Mouse (Mus musculus): ENCODE data around the gene Adcy5. TPM values are rescaled to one million over a fixed set of nuclear protein-coding genes. Genes with fewer than 3 reads are reported as not detected.

Adcy5 gene
- total and polyA plus RNA-seq, 2 experiments from 2014 or later: 11.3 to 81.4 TPM

- no peaks in the 10 kb centered on the region for H3K27me3 ChIP-seq (ENCODE audit: control insufficient read depth, insufficient read depth, low read length)
- no peak overlapping the region for H3K4me3 ChIP-seq (ENCODE audit: low read depth, low read length)
- no peak overlapping the region for H3K4me2 ChIP-seq (ENCODE audit: low read depth, low read length)
- ATAC-seq (ENCODE audit: insufficient read depth, low read depth) (no peak), DNase-seq (ENCODE audit: low spot score) (no peak)
- no peaks in the 10 kb centered on the region for H3K36me3 ChIP-seq (replicated peaks; ENCODE audit: control insufficient read depth, insufficient read depth, low read length)
- H3K9me3 ChIP-seq (replicated peaks; ENCODE audit: control insufficient read depth, low read length): no peaks in the 10 kb centered on the region
- TF ChIP-seq CTCF (IDR thresholded peaks at IDR 0.05; ENCODE audit: low read depth): no peak
- TF ChIP-seq EP300 (IDR thresholded peaks at IDR 0.05; ENCODE audit: low read depth): no peak
- WGBS: 68% methylated on average over 6 of the region's 6 CpGs
- H3K9ac ChIP-seq (replicated peaks; ENCODE audit: low read depth, low read length): no peak overlapping the region
- H3K27ac ChIP-seq (ENCODE audit: low read depth): 0 out of 2 replicates have a peak overlapping the region, but pooled peaks have one; percentile 20
- peaks cover 38% of the 10 kb centered on the region for H3K4me1 ChIP-seq (ENCODE audit: control insufficient read depth, insufficient read depth)
Observed at GRCm38 (mm10) chr16:35165361-35165760, 10.7 kb downstream of the Adcy5 start.

DNA sequence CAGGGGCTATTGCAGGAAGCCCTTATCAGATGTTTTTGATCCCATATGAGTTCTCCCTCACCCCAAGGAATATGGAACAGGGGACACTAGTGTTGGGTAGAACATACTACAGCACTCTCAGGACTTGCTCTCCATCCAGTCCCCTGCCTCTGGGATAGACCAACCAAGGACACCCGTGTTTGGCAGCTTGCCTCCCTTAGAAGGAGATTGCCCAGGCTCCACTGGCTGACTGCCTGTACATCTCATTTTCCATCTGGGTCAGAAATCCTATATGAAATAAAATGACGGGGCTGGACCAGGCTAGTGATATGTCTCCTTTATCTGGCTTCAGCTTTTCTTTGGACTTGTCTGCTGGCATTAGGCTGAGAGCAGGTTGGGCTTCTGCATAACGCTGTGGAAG lies 11.1 kb downstream of the Adcy5 start:
- ATAC-seq (ENCODE audit: insufficient read depth, low read depth): 0 out of 2 replicates have a peak, but pooled peaks have one; percentile 30
- Histone ChIP-seq H3K36me3 (replicated peaks; ENCODE audit: control insufficient read depth, insufficient read depth, low read length) (no peaks in the 10 kb centered on the region), H3K9me3 (replicated peaks; ENCODE audit: control insufficient read depth, low read length) (no peaks in the 10 kb centered on the region), H3K27me3 (ENCODE audit: control insufficient read depth, insufficient read depth, low read length) (no peaks in the 10 kb centered on the region), H3K4me1 (ENCODE audit: control insufficient read depth, insufficient read depth) (peaks cover 35% of the 10 kb centered on the region), H3K27ac (ENCODE audit: low read depth) (no peak overlapping the region), H3K4me3 (ENCODE audit: low read depth, low read length) (no peak overlapping the region), H3K9ac (replicated peaks; ENCODE audit: low read depth, low read length) (no peak overlapping the region), H3K4me2 (ENCODE audit: low read depth, low read length) (no peak overlapping the region)
- DNase-seq (ENCODE audit: low spot score): peak; percentile 51
- WGBS: 33% methylated on average over 3 of the region's 3 CpGs
- TF ChIP-seq EP300 (IDR thresholded peaks at IDR 0.05; ENCODE audit: low read depth) (no peak), CTCF (IDR thresholded peaks at IDR 0.05; ENCODE audit: low read depth) (no peak)

- no peak for TF ChIP-seq EP300 (IDR thresholded peaks at IDR 0.05; ENCODE audit: low read depth)
- no peak for TF ChIP-seq CTCF (IDR thresholded peaks at IDR 0.05; ENCODE audit: low read depth)
- H3K4me2 ChIP-seq (ENCODE audit: low read depth, low read length): no peak overlapping the region
- ATAC-seq (ENCODE audit: insufficient read depth, low read depth) (no peak), DNase-seq (ENCODE audit: low spot score) (no peak)
- no peak overlapping the region for H3K9ac ChIP-seq (replicated peaks; ENCODE audit: low read depth, low read length)
- no peak overlapping the region for H3K4me3 ChIP-seq (ENCODE audit: low read depth, low read length)
- 50% methylated on average over 7 of the region's 7 CpGs for WGBS
- H3K27ac ChIP-seq (ENCODE audit: low read depth): no peak overlapping the region
- H3K9me3 ChIP-seq (replicated peaks; ENCODE audit: control insufficient read depth, low read length): no peaks in the 10 kb centered on the region
- peaks cover 28% of the 10 kb centered on the region for H3K4me1 ChIP-seq (ENCODE audit: control insufficient read depth, insufficient read depth)
- no peaks in the 10 kb centered on the region for H3K36me3 ChIP-seq (replicated peaks; ENCODE audit: control insufficient read depth, insufficient read depth, low read length)
- no peaks in the 10 kb centered on the region for H3K27me3 ChIP-seq (ENCODE audit: control insufficient read depth, insufficient read depth, low read length)
Observed at GRCm38 (mm10) chr16:35169431-35169830, 14.8 kb downstream of the Adcy5 start.

- DNase-seq (ENCODE audit: low spot score) (no peak), ATAC-seq (ENCODE audit: insufficient read depth, low read depth) (no peak)
- no peak overlapping the region for H3K4me3 ChIP-seq (ENCODE audit: low read depth, low read length)
- H3K27me3 ChIP-seq (ENCODE audit: control insufficient read depth, insufficient read depth, low read length): no peaks in the 10 kb centered on the region
- TF ChIP-seq EP300 (IDR thresholded peaks at IDR 0.05; ENCODE audit: low read depth) (no peak), CTCF (IDR thresholded peaks at IDR 0.05; ENCODE audit: low read depth) (no peak)
- H3K4me1 ChIP-seq (ENCODE audit: control insufficient read depth, insufficient read depth): peaks cover 17% of the 10 kb centered on the region; the same call in 1 of the 2 replicates
- no peak overlapping the region for H3K9ac ChIP-seq (replicated peaks; ENCODE audit: low read depth, low read length)
- 88% methylated on average over 5 of the region's 5 CpGs for WGBS
- H3K36me3 ChIP-seq (replicated peaks; ENCODE audit: control insufficient read depth, insufficient read depth, low read length): no peaks in the 10 kb centered on the region
- no peak overlapping the region for H3K27ac ChIP-seq (ENCODE audit: low read depth)
- no peaks in the 10 kb centered on the region for H3K9me3 ChIP-seq (replicated peaks; ENCODE audit: control insufficient read depth, low read length)
- no peak overlapping the region for H3K4me2 ChIP-seq (ENCODE audit: low read depth, low read length)
Observed at GRCm38 (mm10) chr16:35172195-35172594, 17.5 kb downstream of the Adcy5 start.

GRCm38 (mm10) chr16:35178516-35178915 lies 23.8 kb downstream of the Adcy5 start:
- H3K4me1 ChIP-seq (ENCODE audit: control insufficient read depth, insufficient read depth): peaks cover 33% of the 10 kb centered on the region
- no peaks in the 10 kb centered on the region for H3K27me3 ChIP-seq (ENCODE audit: control insufficient read depth, insufficient read depth, low read length)
- H3K4me2 ChIP-seq (ENCODE audit: low read depth, low read length): no peak overlapping the region
- peak overlapping the region; percentile 46; the same call in 1 of the 2 replicates for H3K27ac ChIP-seq (ENCODE audit: low read depth)
- H3K9me3 ChIP-seq (replicated peaks; ENCODE audit: control insufficient read depth, low read length): no peaks in the 10 kb centered on the region
- no peaks in the 10 kb centered on the region for H3K36me3 ChIP-seq (replicated peaks; ENCODE audit: control insufficient read depth, insufficient read depth, low read length)
- no peak for TF ChIP-seq EP300 (IDR thresholded peaks at IDR 0.05; ENCODE audit: low read depth)
- TF ChIP-seq CTCF (IDR thresholded peaks at IDR 0.05; ENCODE audit: low read depth): no peak
- 51% methylated on average over 3 of the region's 3 CpGs for WGBS
- ATAC-seq (ENCODE audit: insufficient read depth, low read depth) (no peak), DNase-seq (ENCODE audit: low spot score) (no peak)
- no peak overlapping the region for H3K4me3 ChIP-seq (ENCODE audit: low read depth, low read length)
- H3K9ac ChIP-seq (replicated peaks; ENCODE audit: low read depth, low read length): no peak overlapping the region

DNA sequence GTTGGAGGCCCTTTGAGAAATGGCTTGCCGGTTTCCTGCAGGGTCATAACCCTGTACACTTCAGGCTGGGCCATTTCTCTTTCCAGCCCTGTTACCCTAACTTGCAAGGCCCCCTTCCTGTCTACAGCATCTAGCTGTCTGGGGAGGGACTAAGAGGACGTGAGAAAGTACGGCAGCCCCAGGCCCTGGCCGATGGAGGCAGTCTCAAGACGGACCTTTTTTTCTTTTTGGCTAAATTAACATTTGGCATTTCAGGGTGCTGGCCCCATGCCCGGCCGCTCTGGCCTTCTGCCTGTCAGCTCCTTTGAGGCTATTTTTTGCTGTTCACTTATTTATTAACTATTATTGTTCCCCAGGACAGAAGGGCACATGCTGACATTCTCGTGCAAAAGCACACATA lies 24.4 kb downstream of the Adcy5 start:
- 21% methylated on average over 8 of the region's 8 CpGs for WGBS
- no peak overlapping the region for H3K4me3 ChIP-seq (ENCODE audit: low read depth, low read length)
- H3K4me2 ChIP-seq (ENCODE audit: low read depth, low read length): no peak overlapping the region
- H3K27me3 ChIP-seq (ENCODE audit: control insufficient read depth, insufficient read depth, low read length): no peaks in the 10 kb centered on the region
- DNase-seq (ENCODE audit: low spot score): no peak
- peak overlapping the region; percentile 46; the same call in 1 of the 2 replicates for H3K27ac ChIP-seq (ENCODE audit: low read depth)
- H3K4me1 ChIP-seq (ENCODE audit: control insufficient read depth, insufficient read depth): peaks cover 35% of the 10 kb centered on the region
- H3K9me3 ChIP-seq (replicated peaks; ENCODE audit: control insufficient read depth, low read length): no peaks in the 10 kb centered on the region
- ATAC-seq (ENCODE audit: insufficient read depth, low read depth): no peak
- H3K9ac ChIP-seq (replicated peaks; ENCODE audit: low read depth, low read length): no peak overlapping the region
- H3K36me3 ChIP-seq (replicated peaks; ENCODE audit: control insufficient read depth, insufficient read depth, low read length): no peaks in the 10 kb centered on the region
- TF ChIP-seq EP300 (IDR thresholded peaks at IDR 0.05; ENCODE audit: low read depth) (no peak), CTCF (IDR thresholded peaks at IDR 0.05; ENCODE audit: low read depth) (no peak)

Measured in heart, postnatal 0 days (tissue).